Mouse (Mus musculus): ENCODE measurements around the gene Zfp950. TPM values are rescaled to one million over a fixed set of nuclear protein-coding genes. Genes with fewer than 3 reads are reported as not detected.

The Zfp950 gene
- polyA plus RNA-seq, 1 experiment, result 0.15 TPM

- Histone ChIP-seq H3K27me3 (replicated peaks) (no peaks in the 10 kb centered on the region), H3K4me1 (peaks cover 27% of the 10 kb centered on the region), H3K4me3 (replicated peaks) (no peak overlapping the region), H3K36me3 (replicated peaks; ENCODE audit: low read length) (peaks cover 4% of the 10 kb centered on the region), H3K9me3 (no peaks in the 10 kb centered on the region)
- TF ChIP-seq GATA1 (IDR thresholded peaks at IDR 0.05; ENCODE audit: borderline replicate concordance, low read length) (no peak), FLI1 (IDR thresholded peaks at IDR 0.05; ENCODE audit: low read length) (no peak)
Observed at GRCm38 (mm10) chr19:61031570-61031969, 109.1 kb downstream of the Zfp950 start.

- Histone ChIP-seq H3K27me3 (replicated peaks) (peaks cover 4% of the 10 kb centered on the region), H3K4me3 (replicated peaks) (no peak overlapping the region), H3K36me3 (replicated peaks; ENCODE audit: low read length) (no peaks in the 10 kb centered on the region), H3K4me1 (peaks cover 21% of the 10 kb centered on the region), H3K9me3 (no peaks in the 10 kb centered on the region)
- TF ChIP-seq FLI1 (IDR thresholded peaks at IDR 0.05; ENCODE audit: low read length) (no peak), GATA1 (IDR thresholded peaks at IDR 0.05; ENCODE audit: borderline replicate concordance, low read length) (no peak)
Observed at GRCm38 (mm10) chr19:61021939-61022566, 118.6 kb downstream of the Zfp950 start.

GRCm38 (mm10) chr19:61021502-61021901, 119.1 kb downstream of the Zfp950 start:
- no peak overlapping the region for H3K4me3 ChIP-seq (replicated peaks)
- no peaks in the 10 kb centered on the region for H3K36me3 ChIP-seq (replicated peaks; ENCODE audit: low read length)
- peaks cover 21% of the 10 kb centered on the region for H3K4me1 ChIP-seq
- no peaks in the 10 kb centered on the region for H3K9me3 ChIP-seq
- TF ChIP-seq GATA1 (IDR thresholded peaks at IDR 0.05; ENCODE audit: borderline replicate concordance, low read length), result no peak
- no peak for TF ChIP-seq FLI1 (IDR thresholded peaks at IDR 0.05; ENCODE audit: low read length)
- peaks cover 4% of the 10 kb centered on the region for H3K27me3 ChIP-seq (replicated peaks)

GRCm38 (mm10) chr19:61017477-61018266, 123.0 kb downstream of the Zfp950 start:
- peaks cover 16% of the 10 kb centered on the region for H3K4me1 ChIP-seq
- no peaks in the 10 kb centered on the region for H3K9me3 ChIP-seq
- H3K36me3 ChIP-seq (replicated peaks; ENCODE audit: low read length), result no peaks in the 10 kb centered on the region
- peaks cover 4% of the 10 kb centered on the region for H3K27me3 ChIP-seq (replicated peaks)
- no peak overlapping the region for H3K4me3 ChIP-seq (replicated peaks)
- TF ChIP-seq GATA1 (IDR thresholded peaks at IDR 0.05; ENCODE audit: borderline replicate concordance, low read length) (no peak), FLI1 (IDR thresholded peaks at IDR 0.05; ENCODE audit: low read length) (no peak)

DNA sequence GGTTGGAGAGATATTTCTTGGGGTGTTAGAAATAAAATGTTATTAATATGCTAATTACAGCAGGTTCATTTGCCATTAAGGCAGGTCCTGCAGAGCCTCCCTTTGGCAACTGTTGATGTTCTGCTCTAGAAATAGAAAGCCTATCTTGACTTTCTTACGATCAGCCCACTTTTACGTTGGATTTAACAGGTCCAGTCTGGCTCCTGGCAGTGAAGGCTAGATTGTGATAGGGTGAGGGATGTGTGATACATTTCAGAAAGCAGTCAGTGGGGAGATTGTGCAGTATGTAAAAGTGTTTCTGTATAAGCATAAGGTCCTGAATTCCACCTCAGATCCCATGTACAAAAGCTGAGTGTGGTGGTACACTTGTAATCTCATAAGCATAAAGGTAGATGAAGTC, 131.4 kb downstream of the Zfp950 start:
- Histone ChIP-seq H3K27me3 (replicated peaks) (no peaks in the 10 kb centered on the region), H3K36me3 (replicated peaks; ENCODE audit: low read length) (no peaks in the 10 kb centered on the region), H3K4me1 (no peaks in the 10 kb centered on the region), H3K4me3 (replicated peaks) (no peak overlapping the region), H3K9me3 (no peaks in the 10 kb centered on the region)
- TF ChIP-seq GATA1 (IDR thresholded peaks at IDR 0.05; ENCODE audit: borderline replicate concordance, low read length) (no peak), FLI1 (IDR thresholded peaks at IDR 0.05; ENCODE audit: low read length) (no peak)

Other genes with a start within 250 kb of the Zfp950 start
- 0.16 TPM in 1 of 2 replicates, not detected in the other for gene Gm7102, start 35.5 kb upstream of the Zfp950 start, polyA plus RNA-seq (2012; ENCODE audit: insufficient read depth, low replicate concordance)
- gene Gm6020, start 43.0 kb upstream of the Zfp950 start, polyA plus RNA-seq (2012; ENCODE audit: insufficient read depth, low replicate concordance), result not detected in 2 replicates
- gene Csf2ra, start 87.6 kb upstream of the Zfp950 start, polyA plus RNA-seq (2012; ENCODE audit: insufficient read depth, low replicate concordance), result 50.3 and 57.5 TPM in 2 replicates
- not detected in 2 replicates for gene Gm21060, start 156.2 kb upstream of the Zfp950 start, polyA plus RNA-seq (2012; ENCODE audit: insufficient read depth, low replicate concordance)